Mouse (Mus musculus): ENCODE data around the gene Gm12184. TPM values are rescaled to one million over a fixed set of nuclear protein-coding genes. Genes with fewer than 3 reads are reported as not detected.

Gene Gm12184
- total RNA-seq, 1 experiment, result 12.2 TPM

GRCm38 (mm10) chr11:48804922-48805321 lies 21.5 kb downstream of the Gm12184 start:
- Histone ChIP-seq H3K36me3 (ENCODE audit: control insufficient read depth, insufficient read depth, low read length, poor library complexity, severe bottlenecking) (peaks cover 69% of the 10 kb centered on the region), H3K27ac (ENCODE audit: insufficient read depth, low read depth, low read length, poor library complexity, severe bottlenecking) (no peak overlapping the region), H3K4me1 (ENCODE audit: control insufficient read depth in 2 of 2, insufficient read depth in 2 of 2, low read length in 2 of 2, poor library complexity in 1 of 2) (peaks cover 0 to 7% of the 10 kb centered on the region in 2 experiments; a peak in 2 of 4 replicates), H3K4me3 (ENCODE audit: insufficient read depth in 1 of 2, low read depth in 1 of 2, low read length in 2 of 2, poor library complexity in 1 of 2, severe bottlenecking in 1 of 2) (no peak overlapping the region), H3K9ac (ENCODE audit: insufficient read depth, low read depth, low read length, poor library complexity, severe bottlenecking) (no peak overlapping the region), H3K9me3 (ENCODE audit: control insufficient read depth, insufficient read depth, low read depth, low read length) (no peaks in the 10 kb centered on the region)
- DNase-seq (ENCODE audit: low read depth, low spot score), result no peak
- in situ Hi-C loops (cut with MboI; ENCODE audit: low sequenced_read_pairs in 2 of 2, unreplicated experiment in 2 of 2), result no loop called here
- TF ChIP-seq ZC3H11A (IDR thresholded peaks at IDR 0.05; ENCODE audit: borderline replicate concordance, low read depth, low read length), result no peak
- no peak for TF ChIP-seq MAFK (IDR thresholded peaks at IDR 0.05; ENCODE audit: insufficient read depth, low read depth, low read length)
- TF ChIP-seq HCFC1 (IDR thresholded peaks at IDR 0.05; ENCODE audit: borderline replicate concordance, insufficient read depth, low read length), result no peak
- no peak for TF ChIP-seq ZNF384 (IDR thresholded peaks at IDR 0.05; ENCODE audit: low read depth, low read length)
- no peak for TF ChIP-seq CHD2 (IDR thresholded peaks at IDR 0.05; ENCODE audit: low read depth, low read length)

GRCm38 (mm10) chr11:48803988-48804387 lies 22.5 kb downstream of the Gm12184 start:
- H3K4me1 ChIP-seq (ENCODE audit: control insufficient read depth in 2 of 2, insufficient read depth in 2 of 2, low read length in 2 of 2, poor library complexity in 1 of 2), result peaks cover 0 to 7% of the 10 kb centered on the region in 2 experiments; a peak in 2 of 4 replicates
- no peak for DNase-seq (ENCODE audit: low read depth, low spot score)
- TF ChIP-seq CHD2 (IDR thresholded peaks at IDR 0.05; ENCODE audit: low read depth, low read length) (no peak), ZNF384 (IDR thresholded peaks at IDR 0.05; ENCODE audit: low read depth, low read length) (no peak), MAFK (IDR thresholded peaks at IDR 0.05; ENCODE audit: insufficient read depth, low read depth, low read length) (no peak), HCFC1 (IDR thresholded peaks at IDR 0.05; ENCODE audit: borderline replicate concordance, insufficient read depth, low read length) (no peak), ZC3H11A (IDR thresholded peaks at IDR 0.05; ENCODE audit: borderline replicate concordance, low read depth, low read length) (no peak)
- H3K27ac ChIP-seq (ENCODE audit: insufficient read depth, low read depth, low read length, poor library complexity, severe bottlenecking), result no peak overlapping the region
- in situ Hi-C loops (cut with MboI; ENCODE audit: low sequenced_read_pairs in 2 of 2, unreplicated experiment in 2 of 2), result no loop called here
- no peak overlapping the region for H3K4me3 ChIP-seq (ENCODE audit: insufficient read depth in 1 of 2, low read depth in 1 of 2, low read length in 2 of 2, poor library complexity in 1 of 2, severe bottlenecking in 1 of 2)
- no peaks in the 10 kb centered on the region for H3K9me3 ChIP-seq (ENCODE audit: control insufficient read depth, insufficient read depth, low read depth, low read length)
- no peak overlapping the region for H3K9ac ChIP-seq (ENCODE audit: insufficient read depth, low read depth, low read length, poor library complexity, severe bottlenecking)
- H3K36me3 ChIP-seq (ENCODE audit: control insufficient read depth, insufficient read depth, low read length, poor library complexity, severe bottlenecking), result peaks cover 69% of the 10 kb centered on the region

GRCm38 (mm10) chr11:48801831-48802772 lies 24.4 kb downstream of the Gm12184 start:
- peaks cover 59% of the 10 kb centered on the region for H3K36me3 ChIP-seq (ENCODE audit: control insufficient read depth, insufficient read depth, low read length, poor library complexity, severe bottlenecking)
- no peaks in the 10 kb centered on the region for H3K9me3 ChIP-seq (ENCODE audit: control insufficient read depth, insufficient read depth, low read depth, low read length)
- H3K27ac ChIP-seq (ENCODE audit: insufficient read depth, low read depth, low read length, poor library complexity, severe bottlenecking), result no peak overlapping the region
- no peak for TF ChIP-seq CHD2 (IDR thresholded peaks at IDR 0.05; ENCODE audit: low read depth, low read length)
- no peak for TF ChIP-seq ZC3H11A (IDR thresholded peaks at IDR 0.05; ENCODE audit: borderline replicate concordance, low read depth, low read length)
- no peak for TF ChIP-seq ZNF384 (IDR thresholded peaks at IDR 0.05; ENCODE audit: low read depth, low read length)
- TF ChIP-seq MAFK (IDR thresholded peaks at IDR 0.05; ENCODE audit: insufficient read depth, low read depth, low read length), result no peak
- no peak for TF ChIP-seq HCFC1 (IDR thresholded peaks at IDR 0.05; ENCODE audit: borderline replicate concordance, insufficient read depth, low read length)
- in situ Hi-C loops (cut with MboI; ENCODE audit: low sequenced_read_pairs in 2 of 2, unreplicated experiment in 2 of 2), result no loop called here
- no peak for DNase-seq (ENCODE audit: low read depth, low spot score)
- H3K9ac ChIP-seq (ENCODE audit: insufficient read depth, low read depth, low read length, poor library complexity, severe bottlenecking), result peak overlapping the region; percentile 94
- H3K4me1 ChIP-seq (ENCODE audit: control insufficient read depth in 2 of 2, insufficient read depth in 2 of 2, low read length in 2 of 2, poor library complexity in 1 of 2), result peaks cover 0 to 3% of the 10 kb centered on the region in 2 experiments; a peak in 2 of 4 replicates
- peak overlapping the region; percentile 86 to 94 for H3K4me3 ChIP-seq (ENCODE audit: insufficient read depth in 1 of 2, low read depth in 1 of 2, low read length in 2 of 2, poor library complexity in 1 of 2, severe bottlenecking in 1 of 2)

GRCm38 (mm10) chr11:48799921-48800701 lies 26.3 kb downstream of the Gm12184 start, which contains the start of gene Rack1:
Rack1 (plus strand) TSS chr11:48800332.
- DNase-seq (ENCODE audit: low read depth, low spot score), result peak; percentile 90
- Histone ChIP-seq H3K27ac (ENCODE audit: insufficient read depth, low read depth, low read length, poor library complexity, severe bottlenecking) (peak within 1 kb of the TSS; percentile 96), H3K9me3 (ENCODE audit: control insufficient read depth, insufficient read depth, low read depth, low read length) (no peaks in the 10 kb centered on the region), H3K4me3 (ENCODE audit: insufficient read depth in 1 of 2, low read depth in 1 of 2, low read length in 2 of 2, poor library complexity in 1 of 2, severe bottlenecking in 1 of 2) (peak within 1 kb of the TSS; percentile 86 to 94), H3K4me1 (ENCODE audit: control insufficient read depth in 2 of 2, insufficient read depth in 2 of 2, low read length in 2 of 2, poor library complexity in 1 of 2) (peaks cover 0 to 3% of the 10 kb centered on the region in 2 experiments; a peak in 2 of 4 replicates), H3K36me3 (ENCODE audit: control insufficient read depth, insufficient read depth, low read length, poor library complexity, severe bottlenecking) (peaks cover 46% of the 10 kb centered on the region), H3K9ac (ENCODE audit: insufficient read depth, low read depth, low read length, poor library complexity, severe bottlenecking) (peak within 1 kb of the TSS; percentile 94)
- in situ Hi-C loops (cut with MboI; ENCODE audit: low sequenced_read_pairs in 2 of 2, unreplicated experiment in 2 of 2), result no loop called here
- TF ChIP-seq MAFK (IDR thresholded peaks at IDR 0.05; ENCODE audit: insufficient read depth, low read depth, low read length), result 0 out of 2 replicates have a peak, but pooled peaks have one; percentile 16
- peak; percentile 76; the same call in 1 of the 2 replicates for TF ChIP-seq HCFC1 (IDR thresholded peaks at IDR 0.05; ENCODE audit: borderline replicate concordance, insufficient read depth, low read length)
- no peak for TF ChIP-seq ZNF384 (IDR thresholded peaks at IDR 0.05; ENCODE audit: low read depth, low read length)

Measured in ES-E14 (cell line).